8 mouse cellular contexts compared by ENCODE assay signal in genomic region chr8:84979599-84980421, GRCm38 (mm10). TPM values are rescaled to one million over a fixed set of nuclear protein-coding genes. Genes with fewer than 3 reads are reported as not detected.
DNase-seq lines count a peak whose midpoint lies in the region; ATAC-seq lines count a peak whose summit lies in the region.

No protein-coding gene starts in this region.

- H3K4me3 ChIP-seq in hindbrain, embryonic 12.5 days, result peak overlapping the region; percentile 30

- peak; percentile 14; the same call in 1 of the 2 replicates for ATAC-seq in hindbrain, embryonic 12.5 days (ENCODE audit: low FRiP score)

- H3K9me3 ChIP-seq in hindbrain, embryonic 12.5 days (replicated peaks), result no peaks in the 10 kb centered on the region

- peak; percentile 97 for DNase-seq in NIH3T3 (ENCODE audit: low read depth)
- peak; percentile 89 to 93 for DNase-seq in cerebellum, postnatal 10 days
- peak; percentile 89 to 91 for DNase-seq in frontal cortex, postnatal 10 days (ENCODE audit: low spot score in 2 of 2)
- peak; percentile 83 to 85 for DNase-seq in layer of hippocampus, postnatal 25 days (ENCODE audit: extremely low spot score in 1 of 2, low spot score in 1 of 2)
- peak; percentile 93 for DNase-seq in lung, postnatal 14 days
- peak; percentile 91 for DNase-seq in ovary, postnatal 36 days (ENCODE audit: low spot score)
- DNase-seq in thymus, postnatal 25 days, result peak; percentile 84

- H3K4me1 ChIP-seq in hindbrain, embryonic 12.5 days, result peaks cover 73% of the 10 kb centered on the region

- 3% methylated on average over 32 of the region's 42 CpGs for WGBS in hindbrain, embryonic 12.5 days

- peak overlapping the region; percentile 30; the same call in 1 of the 2 replicates for H3K27ac ChIP-seq in hindbrain, embryonic 12.5 days

- H3K4me2 ChIP-seq in hindbrain, embryonic 12.5 days (replicated peaks), result peak overlapping the region; percentile 95

- H3K36me3 ChIP-seq in hindbrain, embryonic 12.5 days, result no peaks in the 10 kb centered on the region

- H3K9ac ChIP-seq in hindbrain, embryonic 12.5 days, result peak overlapping the region; percentile 24

- H3K27me3 ChIP-seq in hindbrain, embryonic 12.5 days, result peaks cover 66% of the 10 kb centered on the region

RNA-seq across cellular contexts. Expression of gene Junb, which starts 1.3 kb away (rescaled TPM):
- 6.0 and 7.5 TPM in 2 replicates for polyA plus RNA-seq in hindbrain, embryonic 12.5 days (2016; fragmentation: Nextera tagmentation; extraction: Ambion mirVana)
- 10 to 100 TPM; 67.9 to 68.8 TPM for total RNA-seq in layer of hippocampus, postnatal 25 days (2021)

RNA-seq across cellular contexts. Expression of gene Rnaseh2a, which starts 10.2 kb away (rescaled TPM):
- polyA plus RNA-seq in hindbrain, embryonic 12.5 days (2016; fragmentation: Nextera tagmentation; extraction: Ambion mirVana), result 77.4 and 77.9 TPM in 2 replicates
- 10 to 100 TPM; 37.1 to 41.5 TPM for total RNA-seq in layer of hippocampus, postnatal 25 days (2021)

RNA-seq across cellular contexts. Expression of gene Prdx2, which starts 10.4 kb away (rescaled TPM):
- 1,088 and 1,187 TPM in 2 replicates for polyA plus RNA-seq in hindbrain, embryonic 12.5 days (2016; fragmentation: Nextera tagmentation; extraction: Ambion mirVana)
- 100 to 1,000 TPM; 335 to 353 TPM for total RNA-seq in layer of hippocampus, postnatal 25 days (2021)

RNA-seq across cellular contexts. Expression of gene Gm49661, which starts 10.6 kb away (rescaled TPM):
- not detected in 2 replicates for polyA plus RNA-seq in hindbrain, embryonic 12.5 days (2016; fragmentation: Nextera tagmentation; extraction: Ambion mirVana)
- total RNA-seq in layer of hippocampus, postnatal 25 days (2021), result not detected

RNA-seq across cellular contexts. Expression of gene Hook2, which starts 10.6 kb away (rescaled TPM):
- 16.3 and 18.7 TPM in 2 replicates for polyA plus RNA-seq in hindbrain, embryonic 12.5 days (2016; fragmentation: Nextera tagmentation; extraction: Ambion mirVana)
- 1 to 10 TPM; 7.6 to 9.3 TPM for total RNA-seq in layer of hippocampus, postnatal 25 days (2021)

Comparison
In these comparisons a context has a peak if more than half of its experiments do, and no peak if none do; other contexts are left out.
1. Peak in every context shown above with its lines: DNase-seq, ATAC-seq, H3K4me3 ChIP-seq and H3K27ac ChIP-seq.